Mouse (Mus musculus) CH12.LX (cell line): ENCODE measurements at regions not wholly inside any gene's neighbourhood (a gene's known extent, or its start where the extent isn't known, plus 50 kb on each side); places are given as distances from the start of the nearest gene placed in this dataset.

Experiments
- DNase-seq: peaks from one replicate; pipeline ENCODE4 v3.0.0-alpha.2; 2013; ENCODE audit errors: extremely low read depth
- H3K27ac ChIP-seq: 2 replicates; pipeline ENCODE4 v1.5.1; 2012; ENCODE audit warnings: low read depth, mild to moderate bottlenecking, control low read depth, moderate library complexity; ENCODE audit not compliant: insufficient read depth
- H3K27me3 ChIP-seq: replicated peaks from 2 replicates; pipeline ENCODE3; 2012; ENCODE audit warnings: inconsistent platforms
- H3K36me3 ChIP-seq, 2 experiments: replicated peaks in 1 of 2; 2 replicates each; pipeline versions ENCODE3 to v1.6.1; 2012; ENCODE audit warnings: inconsistent platforms in 1 of 2, low read length in 1 of 2, mild to moderate bottlenecking in 1 of 2, mixed read lengths in 1 of 2, moderate library complexity in 1 of 2; ENCODE audit not compliant: control insufficient read depth in 1 of 2, insufficient read depth in 1 of 2
- H3K4me1 ChIP-seq, 2 experiments: 2 replicates each; pipeline ENCODE4 v1.6.1; 2012; ENCODE audit warnings: inconsistent platforms in 1 of 2, moderate library complexity in 1 of 2; ENCODE audit not compliant: insufficient read depth in 2 of 2, control insufficient read depth in 1 of 2
- H3K4me2 ChIP-seq: 2 replicates; pipeline ENCODE4 v1.6.1; 2012; ENCODE audit warnings: low read depth, mild to moderate bottlenecking, control low read depth; ENCODE audit not compliant: poor library complexity, insufficient read depth, severe bottlenecking
- H3K4me3 ChIP-seq, 3 experiments: fragments of 150-350 bp in 1 of 3; sonication (generic) in 1 of 3; replicated peaks in 1 of 3; 2 replicates each; pipeline versions ENCODE3 to v1.5.1; 2011 to 2012; ENCODE audit warnings: low read depth in 2 of 3, low read length in 2 of 3, mild to moderate bottlenecking in 2 of 3, moderate library complexity in 2 of 3, control low read depth in 1 of 3, improper control_type of control experiment in 1 of 3, inconsistent platforms in 1 of 3, mixed read lengths in 1 of 3; ENCODE audit not compliant: poor library complexity in 1 of 3
- H3K79me2 ChIP-seq: replicated peaks from 2 replicates; pipeline ENCODE4 v1.6.1; 2012; ENCODE audit warnings: mild to moderate bottlenecking, moderate library complexity; ENCODE audit not compliant: control insufficient read depth, poor library complexity, insufficient read depth, severe bottlenecking; ENCODE audit errors: extremely low read depth
- H3K9ac ChIP-seq: 2 replicates; pipeline ENCODE4 v1.6.1; 2012; ENCODE audit warnings: low read depth, mild to moderate bottlenecking, control low read depth, moderate library complexity; ENCODE audit not compliant: insufficient read depth
- H3K9me3 ChIP-seq: replicated peaks from 2 replicates; pipeline ENCODE3; 2012; ENCODE audit warnings: low read length, inconsistent platforms, mixed read lengths
- ELF1 ChIP-seq: IDR thresholded peaks from 2 replicates; pipeline ENCODE4 v1.6.1; 2014; ENCODE audit warnings: low read depth, mild to moderate bottlenecking, inconsistent platforms, low read length, improper control_type of control experiment
- EP300 ChIP-seq: IDR thresholded peaks from 2 replicates; pipeline ENCODE4 v1.6.1; 2011; ENCODE audit warnings: low read length, improper control_type of control experiment
- ETS1 ChIP-seq: conservative IDR thresholded peaks from 2 replicates; pipeline ENCODE4 v1.6.1; 2012; ENCODE audit warnings: low read depth, mild to moderate bottlenecking, inconsistent platforms, low read length, improper control_type of control experiment, moderate library complexity
- IRF4 ChIP-seq: IDR thresholded peaks from 2 replicates; pipeline ENCODE4 v1.6.1; 2014; ENCODE audit warnings: low read depth, mild to moderate bottlenecking, inconsistent platforms, low read length, improper control_type of control experiment
- JUND ChIP-seq: conservative IDR thresholded peaks from 2 replicates; pipeline ENCODE4 v1.6.1; 2011; ENCODE audit warnings: low read depth, low read length, improper control_type of control experiment
- MAFK ChIP-seq: IDR thresholded peaks from 2 replicates; pipeline ENCODE4 v1.6.1; 2011; ENCODE audit warnings: low read length, improper control_type of control experiment; ENCODE audit not compliant: insufficient replicate concordance
- MAX ChIP-seq: IDR thresholded peaks from 2 replicates; pipeline ENCODE4 v1.6.1; 2011; ENCODE audit warnings: low read length, improper control_type of control experiment
- NELFE ChIP-seq: IDR thresholded peaks from 2 replicates; pipeline ENCODE4 v1.6.1; 2011; ENCODE audit warnings: low read depth, low read length, improper control_type of control experiment
- POLR2A ChIP-seq: IDR thresholded peaks from 2 replicates; pipeline ENCODE4 v1.6.1; 2011; ENCODE audit warnings: low read depth, mild to moderate bottlenecking, improper control_type of control experiment, low read length
- TBP ChIP-seq: conservative IDR thresholded peaks from 2 replicates; pipeline ENCODE4 v1.6.1; 2011; ENCODE audit warnings: low read depth, low read length, improper control_type of control experiment
- USF2 ChIP-seq: conservative IDR thresholded peaks from 2 replicates; pipeline ENCODE4 v1.6.1; 2011; ENCODE audit warnings: low read depth, low read length, improper control_type of control experiment
- dilution Hi-C: fragments of 300-500 bp; cut with MboI; formaldehyde crosslinking; loops from 2 replicates; pipeline ENCODE4 v1.14.3; 2020; ENCODE audit warnings: low sequenced_read_pairs; ENCODE audit not compliant: extremely low pct_unique_long_range_greater_than_20kb, extremely low pct_ligation_motif_present
- in situ Hi-C: fragments of 300-500 bp; cut with MboI; formaldehyde crosslinking; loops from 3 replicates; pipeline ENCODE4 v1.14.3; 2019; ENCODE audit warnings: low sequenced_read_pairs, low pct_ligation_motif_present, low pct_unique_long_range_greater_than_20kb, mixed read lengths

- dilution Hi-C loops = no loop called here
- no peak for TF ChIP-seq MAFK
- TF ChIP-seq, all 38 proteins: peak for 0
- no peak overlapping the region for H3K27ac ChIP-seq
- H3K4me3 ChIP-seq = no peak overlapping the region
- in situ Hi-C loops = no loop called here
- no peak for DNase-seq
- no peaks in the 10 kb centered on the region for H3K4me1 ChIP-seq
- H3K9me3 ChIP-seq = peaks cover 8% of the 10 kb centered on the region
- no peak overlapping the region for H3K9ac ChIP-seq
- no peak overlapping the region for H3K4me2 ChIP-seq
- no peaks in the 10 kb centered on the region for H3K36me3 ChIP-seq
- no peaks in the 10 kb centered on the region for H3K79me2 ChIP-seq
- H3K27me3 ChIP-seq = no peaks in the 10 kb centered on the region
These were observed 697.0 kb upstream of the Pkdcc start for GRCm38 (mm10) chr17:82518129-82518528.

- dilution Hi-C loops (no loop called here), in situ Hi-C loops (no loop called here)
These were observed 698.2 kb upstream of the Pkdcc start for GRCm38 (mm10) chr17:82516850-82517249.

GRCm38 (mm10) chr17:82513816-82514215 is 701.3 kb upstream of the Pkdcc start:
- H3K9me3 ChIP-seq = peaks cover 6% of the 10 kb centered on the region
- no peaks in the 10 kb centered on the region for H3K27me3 ChIP-seq
- DNase-seq = no peak
- H3K36me3 ChIP-seq = no peaks in the 10 kb centered on the region
- no peak overlapping the region for H3K9ac ChIP-seq
- TF ChIP-seq MAX (no peak), USF2 (no peak), MAFK (no peak), JUND (no peak), ELF1 (no peak), ETS1 (no peak), NELFE (no peak), IRF4 (no peak), TBP (no peak), EP300 (no peak)
- H3K4me1 ChIP-seq = no peaks in the 10 kb centered on the region
- H3K27ac ChIP-seq = no peak overlapping the region
- H3K4me2 ChIP-seq = no peak overlapping the region
- H3K4me3 ChIP-seq = no peak overlapping the region
- dilution Hi-C loops = no loop called here
- H3K79me2 ChIP-seq = no peaks in the 10 kb centered on the region
- in situ Hi-C loops = no loop called here

More at GRCm38 (mm10) chr17:82516850-82517249, 698.2 kb upstream of the Pkdcc start:
- Histone ChIP-seq H3K4me3 (no peak overlapping the region), H3K36me3 (no peaks in the 10 kb centered on the region), H3K27ac (no peak overlapping the region), H3K9me3 (peaks cover 8% of the 10 kb centered on the region), H3K4me2 (no peak overlapping the region), H3K79me2 (no peaks in the 10 kb centered on the region), H3K27me3 (no peaks in the 10 kb centered on the region), H3K4me1 (no peaks in the 10 kb centered on the region), H3K9ac (no peak overlapping the region)
- DNase-seq = no peak
- no peak for TF ChIP-seq POLR2A
